Mouse (Mus musculus) retina, embryonic 14.5 days (tissue): Measurements from ENCODE around the gene Spopl.
"Not testable (repeated sequence)": the region's sequence is repeated elsewhere in the genome, so short reads cannot be mapped to it uniquely, and the experiment has no call there.

ENCODE experiments used
- DNase-seq: peaks from one replicate; pipeline ENCODE4 v3.0.0-alpha.2; 2015; ENCODE audit warnings: low spot score

Spopl gene

DNA sequence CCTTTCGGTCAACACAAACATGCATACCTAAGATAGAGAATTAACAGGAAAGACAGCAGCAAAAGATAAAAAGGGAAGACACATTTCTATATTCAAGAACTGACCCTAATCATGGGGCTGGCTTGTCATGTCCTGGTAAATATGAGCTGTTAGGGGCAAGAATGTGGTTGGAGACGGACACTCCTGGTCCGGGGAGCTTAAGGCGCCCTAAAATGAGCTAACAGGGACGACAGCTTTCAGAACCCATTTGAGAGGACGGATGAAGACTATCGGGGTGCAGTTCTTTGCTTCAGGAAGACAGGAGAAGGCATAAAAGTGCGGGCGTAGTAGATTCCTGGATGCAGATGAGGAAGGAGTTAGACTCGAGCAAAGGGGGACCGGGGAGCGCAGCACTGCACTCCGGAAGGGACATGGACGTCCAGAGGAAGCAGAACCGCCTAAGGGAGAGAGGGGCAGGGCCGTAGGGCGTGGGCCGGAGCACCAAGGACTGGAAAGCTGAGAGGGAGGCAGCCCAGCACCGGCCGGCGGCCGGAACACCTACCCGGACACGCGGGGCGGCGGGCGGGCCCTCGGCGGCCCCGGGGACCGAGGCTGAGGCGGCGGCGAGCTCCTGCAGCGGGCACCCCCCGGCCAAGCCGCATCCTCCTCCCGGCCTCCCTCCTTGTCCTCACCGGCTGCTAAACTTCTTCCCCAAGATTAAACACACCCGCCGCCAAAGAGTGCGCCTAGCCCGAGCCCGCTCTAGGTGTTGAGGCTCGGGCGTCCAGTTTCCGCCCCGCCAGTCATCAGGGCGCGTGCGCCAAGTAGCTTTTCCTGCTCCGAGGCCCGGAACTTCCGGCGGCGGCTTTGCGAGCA is at the start of gene Spopl:
Gene Spopl, minus strand, starts transcription at position 805 of the 855 bp plus-strand sequence.
- peak; percentile 85 for DNase-seq

DNA sequence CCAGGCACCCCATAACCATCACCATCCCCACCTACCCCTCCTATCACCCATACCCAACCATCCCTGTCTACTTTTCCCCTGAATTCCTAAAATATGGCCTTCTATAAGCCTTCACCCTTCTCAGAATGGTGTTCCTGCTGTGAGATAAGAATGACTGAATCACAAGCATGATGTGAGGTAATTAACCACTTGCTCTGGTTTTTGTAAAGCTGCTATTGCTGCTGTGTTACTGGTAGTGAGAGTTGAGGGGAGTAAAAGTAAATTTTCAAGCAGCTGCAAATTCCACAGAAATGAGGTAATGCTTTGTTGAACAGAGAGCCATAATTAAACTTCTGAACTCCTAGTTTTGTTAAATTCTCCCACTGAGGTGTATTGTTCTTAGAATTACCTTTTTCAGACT is 48.2 kb upstream of the Spopl start:
- DNase-seq = no peak

DNA sequence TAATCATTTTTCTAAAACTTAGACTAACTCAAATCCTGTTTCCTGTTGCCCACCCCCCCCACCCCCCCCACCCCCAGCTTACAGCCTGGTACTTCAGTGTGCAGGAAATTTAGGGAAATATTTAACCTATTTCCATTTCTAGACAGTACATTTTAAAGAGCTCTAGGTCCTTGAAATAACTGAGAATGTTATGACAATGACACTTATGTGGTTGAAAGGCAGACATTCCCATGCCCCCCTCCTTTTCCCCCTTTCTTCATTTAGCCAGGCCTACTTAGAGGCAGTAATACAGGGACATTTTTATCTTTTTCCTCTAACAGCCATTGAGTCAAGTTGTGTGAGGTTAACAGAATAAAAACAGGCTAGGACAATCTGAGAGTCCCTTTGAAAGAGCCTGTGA is 46.1 kb upstream of the Spopl start:
- no peak for DNase-seq

DNA sequence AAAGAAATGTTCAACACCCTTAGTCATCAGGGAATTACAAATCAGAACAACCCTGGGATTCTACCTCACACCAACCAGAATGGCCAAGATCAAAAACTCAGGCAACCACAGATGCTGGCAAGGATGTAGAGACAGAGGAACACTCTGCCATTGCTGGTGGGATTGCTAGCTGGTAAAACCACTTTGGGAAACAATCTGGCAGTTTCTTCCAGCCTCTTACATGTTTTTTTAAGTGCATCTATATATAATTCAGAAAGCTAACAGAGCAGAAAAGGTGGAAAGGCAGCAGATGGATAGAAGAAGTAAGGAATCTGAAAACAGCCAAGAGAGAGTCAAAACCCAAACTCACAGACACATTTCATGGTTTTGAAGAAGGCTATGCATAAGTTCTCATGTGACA is 33.5 kb upstream of the Spopl start:
- DNase-seq = no peak

DNA sequence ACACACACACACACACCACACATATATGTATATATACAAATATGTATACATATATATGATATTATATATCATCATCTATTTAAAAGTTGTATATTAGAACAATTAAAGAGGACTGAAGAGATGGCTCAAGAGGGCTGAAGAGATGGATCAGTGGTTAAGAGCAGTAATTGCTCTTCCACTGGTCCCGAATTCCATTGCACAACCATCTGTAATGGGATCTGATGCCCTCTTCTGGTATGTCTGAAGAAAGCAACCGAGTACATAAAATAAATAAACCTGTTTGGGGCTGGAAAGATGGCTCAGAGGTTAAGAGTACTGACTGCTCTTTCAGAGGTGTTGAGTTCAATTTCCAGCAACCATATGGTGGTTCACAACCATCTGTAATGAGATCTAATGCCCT is 16.9 kb upstream of the Spopl start:
- DNase-seq = no peak

DNA sequence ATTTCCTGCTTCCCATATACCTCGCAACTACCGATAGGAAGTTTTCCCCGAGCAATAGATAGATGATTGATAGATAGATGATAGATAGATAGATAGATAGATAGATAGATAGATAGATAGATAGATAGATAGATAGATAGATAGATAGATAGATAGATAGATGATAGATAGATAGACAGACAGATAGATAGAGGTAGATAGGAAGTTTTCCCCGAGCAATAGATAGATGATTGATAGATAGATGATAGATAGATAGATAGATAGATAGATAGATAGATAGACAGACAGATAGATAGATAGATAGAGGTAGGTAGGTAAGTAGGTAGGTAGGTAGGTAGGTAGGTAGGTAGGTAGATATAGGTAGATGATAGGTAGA is 239 bp upstream of the Spopl start:
- DNase-seq = not testable (repeated sequence)

DNA sequence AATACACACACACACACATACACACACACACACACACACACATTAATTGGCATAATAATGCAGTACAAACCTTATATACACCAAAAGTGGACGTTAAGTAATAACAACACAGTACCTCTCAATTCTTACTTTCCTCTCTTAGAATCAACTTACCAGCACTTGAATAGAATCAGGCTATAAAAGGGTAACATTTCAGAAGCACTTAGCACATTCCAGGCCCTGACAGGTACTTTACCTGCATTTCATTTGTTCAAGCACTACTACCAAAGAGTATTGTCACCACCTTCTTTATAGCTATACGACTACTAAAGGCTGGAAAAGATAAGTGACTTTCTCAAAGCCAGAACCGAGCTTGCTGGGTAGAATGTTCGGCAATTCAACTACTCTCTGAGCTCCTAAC is 1.3 kb downstream of the Spopl start:
- DNase-seq = no peak

DNA sequence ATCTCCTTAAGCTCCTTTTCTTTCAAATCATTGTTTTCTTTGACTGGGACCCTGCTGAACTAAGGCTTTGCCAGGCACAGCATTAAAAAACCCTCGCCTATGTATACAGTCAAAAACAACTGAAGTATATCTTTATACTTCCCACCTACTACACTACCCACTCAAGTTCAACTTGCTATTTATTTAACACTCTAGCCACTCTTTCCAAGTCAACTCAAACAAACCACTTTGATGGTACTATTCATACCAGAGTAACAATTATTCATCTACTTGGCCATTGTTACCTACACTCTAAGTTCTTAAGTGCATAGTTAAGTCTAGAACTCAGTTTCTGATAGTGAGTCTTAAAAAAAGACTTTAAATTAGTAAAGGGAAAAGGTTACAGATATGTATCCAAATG is 3.1 kb downstream of the Spopl start:
- no peak for DNase-seq

DNA sequence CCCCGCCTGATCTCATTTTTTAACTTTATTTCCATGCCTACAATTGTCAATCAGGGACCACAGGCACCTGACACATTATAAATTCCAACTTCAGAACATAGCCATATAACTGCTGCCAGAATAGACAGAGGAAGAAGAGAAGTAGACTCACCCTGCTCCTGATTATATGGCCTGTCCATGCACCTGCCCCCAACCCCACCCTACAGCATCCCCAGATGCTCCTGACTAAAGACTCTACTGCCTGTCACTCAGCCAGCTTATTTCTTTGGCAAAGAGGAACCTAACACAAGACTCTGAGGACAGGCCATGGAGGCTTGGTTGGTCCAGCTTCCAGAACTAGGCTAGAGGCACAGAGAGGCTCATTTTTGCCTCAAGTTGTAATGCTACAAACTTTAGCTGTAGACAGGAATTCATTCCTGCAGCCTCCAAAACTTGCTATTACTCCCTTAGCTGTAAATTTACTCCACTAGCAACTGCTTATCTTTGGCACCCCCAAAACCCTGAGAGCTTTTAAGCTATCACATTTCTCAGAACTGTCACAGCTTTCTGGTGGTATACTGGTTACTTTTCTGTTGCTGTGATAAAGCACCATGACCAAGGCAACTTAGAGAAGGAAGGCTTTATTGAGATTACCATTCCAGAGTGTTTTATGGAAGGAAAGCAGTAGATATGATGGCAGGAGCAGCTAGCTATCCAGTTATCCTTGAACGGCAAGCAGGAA is 6.7 kb downstream of the Spopl start:
- DNase-seq = no peak

DNA sequence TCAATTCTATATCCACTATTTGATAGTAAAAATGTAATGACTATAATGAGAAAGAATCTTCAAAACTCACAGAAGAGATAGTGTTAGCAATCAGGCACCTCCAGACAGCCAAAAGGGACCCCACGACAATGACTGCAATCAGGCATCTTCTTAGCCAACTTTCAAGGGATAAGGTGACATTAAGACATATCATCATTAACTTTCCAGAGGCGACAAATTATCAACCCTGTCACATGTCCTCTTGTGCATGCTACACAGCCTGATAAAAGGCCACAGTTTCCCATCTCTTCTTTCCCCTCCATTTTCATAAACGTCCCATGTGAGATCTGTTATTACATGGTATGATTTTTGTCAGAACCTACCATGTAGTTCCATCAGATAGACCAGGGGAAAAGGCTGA is 9.0 kb downstream of the Spopl start:
- no peak for DNase-seq

DNA sequence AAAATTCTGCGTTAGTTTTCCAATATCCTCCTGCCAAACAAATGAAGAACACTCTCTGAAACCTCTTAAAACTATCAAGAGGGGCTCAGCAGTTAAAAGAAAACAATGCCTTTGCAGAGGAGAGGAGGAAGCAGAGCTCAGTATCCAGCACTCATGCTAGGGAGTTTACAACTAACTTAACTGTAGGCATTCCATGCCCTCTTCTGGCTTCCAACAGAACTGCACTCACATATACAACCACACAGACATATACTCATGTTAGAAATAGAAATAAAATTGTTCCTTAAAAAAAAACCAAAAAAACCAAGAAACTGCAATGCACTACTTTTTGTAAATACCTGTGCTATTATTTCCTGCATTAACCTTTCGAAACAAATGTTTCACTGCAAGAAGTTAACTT is 12.7 kb downstream of the Spopl start:
- DNase-seq = no peak

DNA sequence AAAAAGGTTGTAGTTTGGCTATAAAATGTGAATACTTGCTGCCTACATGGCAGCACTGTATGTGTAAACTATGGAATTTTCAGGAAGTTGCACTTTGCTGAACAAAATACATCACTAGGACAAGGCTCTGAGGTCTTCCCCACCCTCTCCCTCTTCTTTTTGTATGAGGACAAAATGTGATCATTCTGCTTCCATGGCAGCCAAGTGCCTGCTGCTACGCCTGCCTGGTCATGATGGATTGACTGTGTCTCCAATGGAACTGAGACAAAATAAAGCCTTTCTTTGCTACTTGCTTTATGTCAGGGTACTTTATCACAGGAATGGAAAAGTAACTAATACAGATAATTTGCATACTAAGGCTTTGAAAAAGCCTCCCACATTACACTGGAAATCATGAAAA is 20.7 kb downstream of the Spopl start:
- DNase-seq = no peak

DNA sequence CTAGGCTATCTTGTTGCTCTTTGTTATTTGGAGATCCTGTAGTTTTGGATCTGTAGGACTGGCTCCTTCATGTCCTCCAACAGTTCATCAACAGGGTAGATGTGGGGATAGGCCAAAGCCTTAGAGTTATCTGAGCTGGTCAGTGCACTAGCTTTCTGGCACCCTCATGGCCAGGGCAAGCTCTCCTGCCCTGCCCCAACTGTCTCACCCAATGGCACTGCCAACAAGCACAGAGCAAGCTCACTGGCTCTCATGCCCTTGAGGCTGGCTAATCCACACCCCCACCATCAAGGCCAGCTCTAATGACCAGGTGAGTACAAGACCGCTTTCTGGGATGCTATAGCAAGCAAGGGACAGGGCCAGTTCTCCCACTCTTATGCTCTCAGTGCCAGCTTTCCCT is 24.7 kb downstream of the Spopl start:
- DNase-seq = no peak

DNA sequence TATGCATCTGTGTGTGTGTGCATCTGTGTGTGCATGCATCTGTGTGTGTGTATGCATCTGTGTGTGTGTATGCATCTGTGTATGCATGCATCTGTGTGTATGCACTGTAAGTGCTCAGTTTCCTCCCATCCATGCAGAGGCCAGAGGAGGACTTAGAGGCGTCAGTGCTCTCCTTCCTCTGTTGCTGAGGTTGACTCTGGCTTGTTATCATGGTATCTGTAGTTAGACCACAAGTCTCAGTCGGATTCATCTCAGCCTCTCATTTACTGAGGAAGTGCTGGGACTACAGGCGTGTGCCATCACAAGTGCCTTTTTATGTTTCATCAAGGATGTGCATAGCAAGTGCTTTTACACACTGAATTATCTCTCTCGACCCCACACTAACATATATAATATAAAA is 31.9 kb downstream of the Spopl start:
- no peak for DNase-seq

DNA sequence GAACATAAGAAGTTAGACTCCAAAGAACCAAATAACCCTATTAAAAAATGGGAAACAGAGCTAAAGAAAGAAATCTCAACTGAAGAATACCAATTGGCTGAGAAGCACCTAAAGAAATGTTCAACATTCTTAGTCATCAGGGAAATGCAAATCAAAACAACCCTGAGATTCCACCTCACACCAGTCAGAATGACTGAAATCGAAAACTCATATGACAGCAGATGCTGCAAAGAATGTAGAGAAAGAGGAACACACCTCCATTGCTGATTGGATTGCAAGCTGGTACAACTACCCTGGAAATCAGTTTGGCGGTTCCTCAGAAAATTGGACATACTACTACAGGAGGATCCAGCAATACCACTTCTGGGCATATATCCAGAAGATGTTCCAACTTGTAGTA is 44.2 kb downstream of the Spopl start:
- not testable (repeated sequence) for DNase-seq

DNA sequence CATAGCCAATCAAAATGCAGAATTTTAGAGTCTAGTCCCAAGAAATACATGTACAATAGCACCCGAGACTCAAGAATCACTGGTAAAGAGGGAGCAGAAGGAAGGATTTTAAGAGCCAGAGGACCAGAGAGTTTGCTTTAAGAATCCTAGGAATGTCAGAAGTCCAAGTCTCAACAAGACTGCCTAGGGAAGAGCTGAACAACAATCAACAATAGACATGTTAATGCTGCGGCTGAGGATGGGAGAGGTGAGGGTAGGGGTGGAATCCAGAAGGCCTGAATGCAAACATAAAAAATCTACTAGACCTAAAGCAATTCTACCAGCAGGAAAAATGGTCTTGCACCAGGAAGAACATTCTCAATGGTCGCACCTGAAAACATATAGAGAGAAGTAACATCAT is 66.8 kb downstream of the Spopl start:
- DNase-seq = no peak

DNA sequence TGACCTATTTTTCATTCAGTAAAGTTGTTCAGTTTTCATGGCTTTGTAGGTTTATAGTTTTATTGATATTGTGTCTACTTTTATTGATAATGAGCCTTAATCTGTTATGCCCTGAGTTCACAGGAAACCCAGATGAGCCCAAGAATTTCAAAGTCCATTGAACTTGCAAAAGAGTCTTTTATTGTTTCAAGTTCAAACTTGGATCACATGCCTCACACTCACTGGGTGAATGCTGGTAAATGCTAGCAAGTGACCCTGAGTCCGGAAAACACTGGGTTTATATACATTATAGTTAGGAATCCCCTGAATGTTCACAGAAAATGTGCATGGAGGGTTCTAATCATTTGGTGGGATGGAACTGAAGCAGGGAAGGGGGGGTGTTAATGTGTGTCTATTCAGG is 90.2 kb downstream of the Spopl start:
- DNase-seq = no peak

DNA sequence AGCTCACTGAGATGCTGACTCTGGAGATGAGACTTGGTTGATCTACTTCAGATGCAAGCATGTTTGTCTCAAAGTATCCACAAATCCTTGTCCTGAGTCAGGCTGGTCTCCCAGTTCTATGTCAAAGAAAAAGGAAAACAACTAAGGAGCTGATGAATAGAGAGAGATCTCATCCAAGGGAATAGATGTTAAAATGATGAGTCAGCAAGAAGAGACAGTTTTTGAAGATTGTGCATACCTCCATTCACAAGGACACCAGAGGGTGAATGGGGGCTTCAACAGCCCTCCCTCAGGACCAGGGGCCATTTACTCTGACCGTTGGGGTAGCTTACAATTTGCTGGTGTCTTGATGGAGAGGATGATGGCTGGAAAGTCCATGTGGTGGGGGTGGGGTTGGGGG is 104.4 kb downstream of the Spopl start:
- no peak for DNase-seq

DNA sequence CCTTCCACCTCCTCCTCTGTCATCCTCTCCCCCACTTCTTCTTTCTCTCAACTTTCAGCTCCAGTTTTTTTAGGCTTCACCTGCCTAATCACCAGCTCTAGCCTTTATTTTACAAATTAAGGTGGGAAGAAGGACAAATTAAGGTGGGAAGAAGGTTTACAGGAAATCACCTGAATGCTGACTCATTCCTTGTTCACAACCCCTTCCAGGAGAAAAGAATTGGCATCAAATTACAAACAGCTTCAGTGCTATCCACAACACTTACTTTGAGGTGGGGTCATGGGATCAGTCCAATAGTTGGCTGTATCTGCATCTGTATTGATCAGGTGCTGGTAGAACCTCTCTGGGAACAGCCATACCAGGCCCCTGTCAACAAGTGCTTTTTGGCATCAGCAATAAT is 114.5 kb downstream of the Spopl start:
- no peak for DNase-seq
